Mouse (Mus musculus) left cerebral cortex, postnatal 10 days (tissue): ENCODE results near the gene Fbp1. TPM values are rescaled to one million over a fixed set of nuclear protein-coding genes. Genes with fewer than 3 reads are reported as not detected.
"Not testable (repeated sequence)": the region's sequence is repeated elsewhere in the genome, so short reads cannot be mapped to it uniquely, and the experiment has no call there.

Experiments
- DNase-seq, 2 experiments: peaks; one replicate each; pipeline ENCODE4 v3.0.0; 2021 to 2022; ENCODE audit warnings: low spot score in 2 of 2, mixed read lengths in 1 of 2; ENCODE audit errors: extremely low spot score in 1 of 2
- intact Hi-C: fragments of 180-260 bp; cut with DNase I; formaldehyde crosslinking; loops from one replicate; pipeline ENCODE4 v1.15.1; 2025
- total RNA-seq, 2 experiments: library from RNA; stranded (reverse); gene quantifications; 2 replicates each; pipeline ENCODE4 v1.2.3; 2021

Fbp1 gene
- total RNA-seq, 2 experiments from 2014 or later, result 0.39 TPM; not detected in 1

DNA sequence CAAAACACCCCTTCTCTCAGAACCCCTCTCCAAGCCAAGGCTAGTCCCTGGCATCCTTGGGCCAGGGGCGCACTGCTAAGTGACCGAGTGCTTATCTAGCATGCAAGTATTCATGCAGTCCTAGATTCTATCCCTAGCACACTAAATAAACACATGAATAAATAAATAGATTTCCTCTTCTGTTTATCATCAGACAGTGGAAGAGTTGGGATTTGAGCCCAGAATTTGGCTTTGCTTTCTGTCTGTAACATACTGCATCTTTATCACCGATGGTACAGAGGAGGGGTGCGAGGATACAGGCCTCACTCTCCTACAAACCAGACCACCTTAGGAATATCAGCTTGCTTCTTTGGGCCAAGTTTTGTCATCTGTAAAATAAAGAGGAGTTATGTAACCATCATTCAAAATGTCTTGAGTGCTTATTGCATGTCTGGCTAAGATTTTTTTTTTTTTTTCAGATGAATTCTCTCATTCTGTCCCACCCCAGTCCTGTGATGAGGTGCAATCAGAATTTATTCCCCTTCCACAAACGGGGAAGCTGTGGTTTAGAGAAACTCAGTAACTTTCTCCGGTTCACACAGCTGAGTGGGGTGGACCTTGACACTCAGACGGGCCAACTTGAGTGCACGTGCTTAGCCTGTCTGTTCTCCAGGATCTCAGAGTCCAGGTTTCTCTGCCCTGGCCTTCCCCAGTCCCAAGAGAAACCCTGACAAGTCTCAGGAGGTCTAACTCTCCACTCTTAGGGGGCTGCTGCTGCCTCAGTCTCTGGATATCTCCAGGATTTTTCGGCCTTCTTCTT, 5.2 kb upstream of the Fbp1 start:
- no peak for DNase-seq
- intact Hi-C loops, result no loop called here

DNA sequence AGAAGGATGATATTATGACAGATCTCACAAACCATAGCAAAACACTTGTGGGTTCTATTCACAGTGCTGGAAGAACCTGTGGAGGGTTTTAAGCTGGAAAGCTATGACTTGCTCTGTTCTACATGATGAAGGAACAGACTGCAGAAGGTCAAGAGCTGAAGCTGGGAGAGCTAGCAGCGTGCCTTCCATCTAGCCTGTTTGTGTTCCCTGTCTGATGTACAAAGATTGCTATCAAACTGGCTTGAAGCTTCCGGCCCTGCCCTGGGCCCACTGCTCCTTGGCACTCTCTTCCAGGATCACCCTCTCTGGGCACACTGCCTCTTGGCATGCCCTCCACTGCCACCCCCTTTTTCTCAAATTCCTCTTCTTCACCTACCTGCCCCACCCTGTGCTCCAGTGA, 1.2 kb upstream of the Fbp1 start:
- DNase-seq, result no peak
- intact Hi-C loops, result no loop called here

DNA sequence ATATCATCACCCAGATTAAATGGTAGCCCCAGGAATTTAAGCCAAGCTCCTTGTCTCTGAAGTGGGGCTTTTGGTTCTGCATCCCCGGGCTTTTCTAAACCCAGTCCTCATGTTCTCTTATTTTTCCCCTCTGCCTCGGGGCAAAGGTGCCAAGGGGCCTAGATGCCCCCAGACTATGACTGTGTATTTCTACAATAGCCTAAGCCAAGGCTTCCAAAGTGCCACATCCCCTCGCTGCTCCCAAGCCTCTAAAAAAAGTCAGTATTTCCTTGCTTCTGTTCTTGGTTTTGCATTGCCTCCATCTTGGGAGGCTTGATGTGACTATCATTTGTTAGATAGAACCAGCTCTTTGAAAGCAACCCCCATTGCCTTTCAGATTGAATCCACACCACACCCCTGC, 3.5 kb downstream of the Fbp1 start:
- DNase-seq, result no peak
- intact Hi-C loops, result no loop called here

DNA sequence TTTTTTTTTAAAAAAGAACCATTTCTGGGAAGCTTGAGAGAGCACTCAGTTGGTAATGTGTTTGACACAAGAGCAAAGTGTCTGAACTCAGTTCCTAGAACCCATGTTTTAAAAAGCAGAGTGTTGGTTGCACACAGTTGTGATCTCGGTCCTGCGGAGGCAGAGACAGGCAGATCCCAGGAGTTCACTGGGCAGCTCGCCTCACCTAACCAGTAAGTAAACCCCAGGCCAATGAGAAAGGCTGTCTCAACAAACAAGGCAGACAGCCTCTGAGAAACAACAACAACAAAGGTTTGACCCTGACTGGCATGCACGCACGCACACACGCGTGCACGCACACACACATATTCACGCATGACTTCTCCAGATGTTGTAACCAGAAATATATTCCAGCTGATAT, 4.2 kb downstream of the Fbp1 start:
- DNase-seq, result no peak
- intact Hi-C loops, result no loop called here

DNA sequence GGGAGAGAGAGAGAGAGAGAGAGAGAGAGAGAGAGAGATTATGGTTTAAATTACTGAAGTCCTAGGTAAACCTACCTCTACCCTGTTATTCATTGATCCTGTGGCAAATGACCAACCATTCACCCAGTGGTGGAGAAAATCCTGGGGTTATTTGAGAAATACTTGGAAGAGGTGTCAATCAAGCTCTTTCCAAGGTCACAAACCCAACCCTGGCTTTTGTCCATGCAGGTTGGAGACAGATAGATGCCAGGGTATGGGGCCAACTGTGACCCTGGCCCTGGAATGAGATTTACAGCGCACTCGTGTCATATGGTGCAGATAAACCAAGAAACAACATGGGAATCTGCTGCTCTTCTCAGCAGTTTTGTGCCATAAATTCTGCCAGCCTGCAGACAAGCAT, 4.6 kb downstream of the Fbp1 start:
- intact Hi-C loops, result no loop called here
- DNase-seq, result no peak

DNA sequence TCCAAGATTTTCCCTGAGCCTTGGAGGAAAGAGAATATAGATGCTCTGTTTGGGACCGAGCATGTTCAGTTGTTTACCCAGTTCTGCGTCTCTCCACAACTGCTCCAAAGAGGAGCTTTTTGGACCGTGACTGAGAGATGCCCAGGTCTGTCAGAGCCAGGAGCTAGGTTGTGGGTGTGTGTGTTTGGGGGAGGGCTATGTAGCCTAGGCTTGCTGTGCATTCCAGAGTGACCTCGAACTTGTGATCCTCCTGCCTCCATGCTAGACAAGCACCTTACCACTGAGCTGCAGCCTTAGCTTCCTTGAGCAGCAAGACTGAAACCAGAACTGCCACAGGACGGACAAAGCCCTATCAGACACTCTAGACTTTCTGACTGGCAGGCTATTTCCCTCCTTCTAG, 5.2 kb downstream of the Fbp1 start:
- DNase-seq, result no peak
- intact Hi-C loops, result no loop called here

DNA sequence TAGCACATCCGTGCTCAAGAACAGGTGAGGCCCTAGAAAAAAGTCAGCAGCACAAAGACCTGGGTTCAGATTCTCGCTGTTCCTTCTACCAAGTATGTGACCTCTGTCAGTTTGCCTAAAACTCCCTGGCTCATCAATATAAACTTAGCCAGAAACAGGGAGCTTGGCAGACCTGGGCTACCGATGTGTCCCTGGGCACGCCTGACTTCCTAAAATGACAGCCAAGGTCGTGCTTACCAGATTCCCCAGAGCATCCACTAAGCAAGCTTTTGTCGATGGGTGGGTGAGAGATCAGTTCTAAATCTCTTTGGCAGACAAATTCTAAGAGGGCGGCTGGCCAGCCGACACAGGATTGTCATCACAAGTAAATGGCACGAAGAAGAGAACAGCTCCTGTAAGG, 6.7 kb downstream of the Fbp1 start:
- DNase-seq, result no peak
- intact Hi-C loops, result no loop called here

DNA sequence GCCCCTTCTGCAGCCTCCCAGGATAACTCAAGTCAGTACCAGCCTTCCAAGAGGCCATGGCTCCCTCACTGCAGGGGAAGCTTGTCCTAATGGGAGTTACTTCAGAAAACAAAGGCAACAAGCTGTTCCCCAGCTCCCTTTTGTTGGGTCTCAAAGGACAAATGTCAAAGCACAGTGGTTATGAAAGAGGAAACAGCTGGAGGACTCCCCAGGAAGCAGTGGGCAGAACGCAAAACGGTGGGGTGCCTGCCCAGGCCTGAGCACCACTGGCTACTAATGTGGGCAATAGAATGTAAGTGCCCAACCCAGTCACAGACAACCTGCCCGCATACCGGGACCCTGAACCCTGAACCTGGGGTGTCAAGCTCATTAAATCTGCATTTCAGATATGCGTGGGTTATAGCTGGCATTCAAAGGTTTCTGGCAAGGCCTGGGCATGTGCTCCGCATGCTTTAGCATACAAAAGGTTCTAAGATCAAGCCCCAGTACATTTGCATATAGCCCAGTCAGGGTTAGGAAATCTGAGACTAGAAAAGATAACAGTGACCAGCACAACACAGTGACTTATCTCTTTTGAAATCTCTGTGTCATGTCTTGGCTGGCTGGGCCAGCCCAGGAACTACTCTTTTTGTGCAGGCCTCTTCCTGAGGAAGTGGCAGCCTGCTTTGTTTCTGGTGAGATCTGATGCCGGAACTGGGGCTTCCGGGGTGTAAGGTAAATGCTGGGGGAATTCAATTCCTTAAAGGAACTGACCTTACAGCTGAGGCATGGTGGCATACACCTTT, 8.1 kb downstream of the Fbp1 start:
- intact Hi-C loops, result no loop called here
- DNase-seq, result no peak

DNA sequence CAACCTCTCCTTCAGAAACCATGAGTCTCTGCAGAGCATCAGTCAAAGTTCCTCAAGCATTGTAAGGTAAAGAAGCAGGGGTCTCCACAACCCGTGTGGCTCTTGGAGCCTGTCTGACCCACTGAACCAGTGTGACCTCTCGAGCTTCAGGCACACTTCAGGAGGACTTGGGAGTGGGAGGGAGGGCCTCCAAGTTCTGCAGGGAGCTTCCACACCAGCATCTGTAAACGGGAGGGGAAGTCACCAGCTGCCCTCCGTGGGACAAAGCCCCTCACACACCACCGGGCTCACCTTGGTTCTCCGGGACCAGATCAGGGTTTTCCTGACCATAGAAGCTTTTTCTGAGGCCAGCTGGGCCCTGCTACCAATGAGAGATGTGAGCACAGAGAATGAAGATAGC, 8.7 kb downstream of the Fbp1 start:
- DNase-seq, result no peak
- intact Hi-C loops, result no loop called here

DNA sequence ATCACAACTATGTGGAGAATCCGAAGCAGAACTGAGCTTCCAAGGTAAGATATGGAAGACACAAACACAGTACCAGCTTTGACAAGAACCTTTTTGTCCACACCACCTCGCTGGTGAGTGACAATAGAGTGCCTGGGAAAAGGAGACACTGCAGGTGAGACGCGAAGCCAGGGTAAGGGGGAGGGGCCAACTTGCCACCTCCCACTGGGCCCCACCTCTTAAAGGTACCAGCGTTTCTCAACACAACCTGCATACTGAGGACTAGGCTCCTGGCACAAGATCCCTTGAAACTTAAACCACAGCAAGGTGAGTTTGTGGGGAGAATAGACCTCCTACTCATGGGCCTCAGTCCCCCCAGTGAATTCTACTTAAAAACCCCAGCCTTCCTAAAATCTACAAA, 10.8 kb downstream of the Fbp1 start:
- intact Hi-C loops, result no loop called here
- no peak for DNase-seq

DNA sequence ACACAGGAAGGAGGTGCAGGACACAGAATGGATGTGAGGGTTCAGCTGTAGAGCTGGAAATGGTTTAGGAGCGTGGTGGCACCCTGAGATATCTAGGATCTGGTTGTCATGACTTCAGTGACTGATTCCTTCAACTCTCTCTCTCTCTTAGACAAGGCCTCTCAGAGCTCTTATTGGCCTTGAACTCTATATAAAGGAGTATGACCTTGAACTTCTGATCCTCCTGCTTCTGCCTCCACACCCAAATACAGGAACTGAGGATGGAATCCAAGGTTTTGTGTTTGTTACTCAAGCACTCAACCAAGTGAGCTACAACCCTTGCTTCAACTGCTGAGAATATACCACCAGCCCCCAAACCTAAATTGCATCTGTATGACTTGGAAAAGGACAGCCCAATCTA, 12.0 kb downstream of the Fbp1 start:
- intact Hi-C loops, result no loop called here
- DNase-seq, result no peak

DNA sequence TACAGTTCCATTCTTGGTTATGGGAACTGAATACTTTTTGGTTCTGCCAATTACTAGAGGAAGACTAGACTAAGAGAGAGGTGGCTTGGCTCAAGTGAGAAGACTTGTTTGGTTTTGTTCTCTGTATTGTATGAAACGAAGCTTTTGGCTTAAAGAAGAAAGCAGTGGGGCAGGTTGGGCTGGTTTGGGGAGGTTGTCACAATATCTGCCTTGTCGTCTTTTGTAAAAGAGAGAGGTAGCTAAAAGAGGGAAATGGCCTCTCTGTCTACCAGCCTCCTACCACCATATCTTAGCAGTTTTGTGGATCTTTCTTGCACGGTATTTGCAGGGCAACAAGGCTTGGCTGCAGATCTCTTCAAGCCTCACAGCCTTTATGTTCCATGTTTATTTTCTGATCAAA, 15.8 kb downstream of the Fbp1 start:
- intact Hi-C loops, result no loop called here
- DNase-seq, result no peak

DNA sequence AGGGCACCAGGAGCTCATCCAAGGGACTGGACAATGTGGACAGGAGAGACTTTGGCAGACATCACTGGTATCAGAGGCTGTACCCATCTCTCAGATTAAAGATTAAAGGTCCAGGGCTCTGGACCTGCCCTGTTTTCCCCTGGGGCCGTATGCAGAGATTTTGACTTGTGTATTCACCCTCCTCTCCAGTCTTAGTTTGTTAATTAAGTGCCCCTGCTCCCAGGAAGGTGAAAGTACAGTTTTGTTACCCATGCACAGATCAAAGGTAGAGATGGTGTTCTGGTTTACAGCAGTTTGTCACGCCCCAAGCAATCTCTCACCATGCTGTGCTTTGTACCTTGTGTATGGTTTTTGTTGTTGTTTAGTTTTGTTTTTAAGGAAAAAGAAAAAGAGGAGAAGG, 17.5 kb downstream of the Fbp1 start:
- DNase-seq, result no peak
- intact Hi-C loops, result no loop called here

DNA sequence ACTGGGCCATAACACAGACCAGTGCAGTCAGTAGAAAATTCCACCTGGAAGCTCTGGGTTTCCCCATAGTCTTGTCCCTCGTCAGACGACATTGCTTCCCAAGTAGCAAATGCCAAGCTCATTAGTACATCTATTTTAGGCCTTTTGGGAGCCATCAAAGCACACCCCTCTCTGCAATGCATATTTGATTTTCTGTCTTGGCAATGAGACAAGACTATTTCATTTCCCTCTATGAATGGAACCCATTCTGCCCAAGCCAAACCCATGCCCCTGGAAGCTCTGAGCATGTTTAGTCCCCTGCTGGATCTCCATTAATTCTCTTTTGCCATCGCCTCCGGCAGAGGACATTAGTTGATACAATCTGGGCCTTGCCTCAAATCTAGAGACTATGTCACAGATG, 21.3 kb downstream of the Fbp1 start:
- no peak for DNase-seq
- intact Hi-C loops, result no loop called here

DNA sequence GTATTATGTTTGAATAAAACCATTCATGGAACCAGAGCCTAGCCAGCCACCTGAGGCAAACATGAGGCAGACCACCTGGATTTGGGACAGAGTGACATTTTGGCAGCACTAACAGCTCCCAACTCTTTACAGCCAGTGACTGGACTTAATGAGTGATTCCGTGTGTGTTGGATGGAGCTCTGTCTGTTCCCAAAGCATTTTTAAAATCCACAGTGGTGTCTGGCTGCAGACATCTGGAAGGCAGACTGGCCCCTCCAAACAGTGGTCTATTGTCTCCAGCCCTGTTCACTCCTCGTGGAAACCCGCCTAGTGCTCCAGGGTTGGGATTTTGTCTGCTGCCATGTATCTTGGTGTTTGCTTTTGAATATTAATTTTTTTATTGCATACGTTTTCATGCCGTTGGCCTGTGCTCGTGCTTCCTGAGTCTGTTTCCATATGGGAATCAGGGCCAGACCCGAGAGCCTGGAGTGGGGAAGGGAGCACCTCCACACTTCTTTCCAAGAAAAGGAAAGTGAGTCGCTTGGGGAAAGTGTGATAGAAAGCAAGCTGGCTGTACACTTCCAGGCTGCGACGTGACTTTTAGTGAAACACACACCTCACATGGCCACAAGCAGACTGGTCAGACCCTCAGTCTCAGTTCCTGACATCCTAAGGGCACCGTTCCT, 22.3 kb downstream of the Fbp1 start:
- intact Hi-C loops, result no loop called here
- no peak for DNase-seq

DNA sequence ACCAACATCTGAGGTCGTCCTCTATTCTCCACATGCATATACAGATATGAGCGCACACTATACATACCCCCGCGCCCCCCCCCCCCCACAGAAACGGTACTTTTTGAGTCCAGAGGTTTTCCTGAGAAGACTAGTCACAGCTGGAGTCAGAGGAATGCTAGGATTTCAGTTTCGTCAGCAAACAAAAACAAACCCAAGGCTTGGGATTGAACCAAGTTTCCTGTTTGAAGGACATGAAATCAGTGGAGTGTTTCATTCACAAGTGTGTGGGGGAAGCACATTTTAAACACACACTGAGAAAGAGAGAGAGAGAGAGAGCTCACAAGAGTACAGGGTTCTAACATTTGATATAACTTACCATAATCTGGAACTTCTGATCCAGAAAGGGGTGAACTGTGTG, 24.3 kb downstream of the Fbp1 start:
- no peak for DNase-seq
- intact Hi-C loops, result no loop called here

DNA sequence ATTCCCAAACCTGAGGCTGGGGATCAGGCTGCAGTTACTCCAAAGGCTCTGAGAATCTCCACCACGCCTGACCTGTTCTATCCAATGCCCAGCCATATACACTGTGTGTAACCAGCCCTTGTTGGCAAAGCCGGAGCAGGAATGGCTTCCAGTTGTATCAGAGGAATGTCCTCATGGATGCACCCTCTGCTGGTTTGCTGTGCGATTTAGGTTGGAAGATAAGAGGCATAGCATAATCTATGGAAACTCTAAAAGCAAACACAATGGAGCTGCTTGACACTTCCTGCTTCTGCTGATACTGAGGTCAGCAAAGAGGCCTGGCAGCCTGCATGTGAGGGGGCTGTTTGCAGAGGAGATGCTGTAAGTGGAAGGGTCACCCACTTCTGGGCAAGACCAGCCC, 25.2 kb downstream of the Fbp1 start:
- no peak for DNase-seq
- intact Hi-C loops, result no loop called here

DNA sequence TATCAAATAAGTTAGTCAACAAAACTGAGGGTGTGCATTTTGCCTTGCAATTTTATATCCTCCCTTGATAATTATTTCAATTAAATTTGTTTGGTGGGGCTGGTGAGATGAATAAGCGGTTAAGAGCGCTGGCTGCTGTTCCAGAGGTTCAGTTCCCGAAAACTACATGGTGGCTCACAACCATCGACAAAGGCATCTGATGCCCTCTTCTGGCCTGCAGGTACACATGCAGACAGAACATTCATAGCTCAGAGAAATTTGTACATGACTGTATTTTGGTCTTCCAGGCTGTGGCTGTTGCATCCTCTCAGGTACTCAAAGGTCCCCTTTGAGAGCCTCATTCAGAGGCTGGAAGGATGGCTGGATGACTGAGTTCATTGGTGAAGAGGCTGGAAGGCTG, 28.0 kb downstream of the Fbp1 start:
- DNase-seq, result no peak
- intact Hi-C loops, result no loop called here

DNA sequence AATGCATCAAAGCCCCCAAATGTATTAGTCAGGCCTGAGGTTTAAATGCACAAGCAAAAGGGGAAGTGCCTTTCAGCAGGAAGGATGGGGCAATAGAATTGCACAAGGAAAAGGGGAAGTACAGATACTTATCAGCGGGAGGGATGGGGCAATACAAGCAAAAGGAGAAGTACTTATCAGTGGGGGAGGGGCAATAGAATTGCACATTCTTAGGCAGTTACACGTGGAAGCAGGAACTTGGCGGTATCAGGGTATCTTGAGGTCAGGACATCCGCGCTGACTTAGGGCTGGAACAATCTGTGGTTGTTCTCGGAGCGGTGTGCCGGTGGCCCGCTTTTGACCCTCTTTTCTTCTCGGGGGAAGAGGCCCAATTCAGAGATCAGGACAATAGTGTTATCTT, 28.8 kb downstream of the Fbp1 start:
- DNase-seq, intact Hi-C loops: not testable (repeated sequence)
